Mouse (Mus musculus): ENCODE measurements around the gene Insm2. TPM values are rescaled to one million over a fixed set of nuclear protein-coding genes. Genes with fewer than 3 reads are reported as not detected.
"Not testable (repeated sequence)": the region's sequence is repeated elsewhere in the genome, so short reads cannot be mapped to it uniquely, and the experiment has no call there.

The Insm2 gene
- polyA plus RNA-seq, 1 experiment from 2014 or later = 0.69 TPM

GRCm38 (mm10) chr12:55586936-55587335 lies 12.3 kb upstream of the Insm2 start:
- not testable (repeated sequence) for H3K9ac ChIP-seq (ENCODE audit: low read length); ATAC-seq (ENCODE audit: insufficient read depth, low FRiP score, low TSS enrichment); H3K27me3 ChIP-seq (ENCODE audit: control insufficient read depth, insufficient read depth, low read length); H3K27ac ChIP-seq (ENCODE audit: low read depth, low read length); H3K4me1 ChIP-seq (ENCODE audit: control insufficient read depth, insufficient read depth, low read length); H3K9me3 ChIP-seq (ENCODE audit: control insufficient read depth, low read length); H3K36me3 ChIP-seq (ENCODE audit: control insufficient read depth, insufficient read depth, low read length); DNase-seq (ENCODE audit: low spot score); H3K4me3 ChIP-seq (ENCODE audit: low read depth, low read length); H3K4me2 ChIP-seq (ENCODE audit: low read depth)
- 59% methylated on average over 9 of the region's 9 CpGs for WGBS

- Histone ChIP-seq H3K27me3 (ENCODE audit: control insufficient read depth, insufficient read depth, low read length) (peaks cover 48% of the 10 kb centered on the region), H3K4me2 (ENCODE audit: low read depth) (peak overlapping the region; percentile 79), H3K9ac (ENCODE audit: low read length) (no peak overlapping the region), H3K36me3 (ENCODE audit: control insufficient read depth, insufficient read depth, low read length) (no peaks in the 10 kb centered on the region), H3K4me3 (ENCODE audit: low read depth, low read length) (peak overlapping the region; percentile 48), H3K9me3 (ENCODE audit: control insufficient read depth, low read length) (no peaks in the 10 kb centered on the region), H3K27ac (ENCODE audit: low read depth, low read length) (no peak overlapping the region), H3K4me1 (ENCODE audit: control insufficient read depth, insufficient read depth, low read length) (peaks cover 16% of the 10 kb centered on the region)
- no peak for DNase-seq (ENCODE audit: low spot score)
- WGBS = 6% methylated on average over 7 of the region's 7 CpGs
- ATAC-seq (ENCODE audit: insufficient read depth, low FRiP score, low TSS enrichment) = 0 out of 2 replicates have a peak, but pooled peaks have one; percentile 5
These were observed 715 bp upstream of the Insm2 start for GRCm38 (mm10) chr12:55598537-55598886.

GRCm38 (mm10) chr12:55599639-55600502 lies 644 bp downstream of the Insm2 start:
- Histone ChIP-seq H3K9me3 (ENCODE audit: control insufficient read depth, low read length) (no peaks in the 10 kb centered on the region), H3K4me1 (ENCODE audit: control insufficient read depth, insufficient read depth, low read length) (peaks cover 16% of the 10 kb centered on the region), H3K9ac (ENCODE audit: low read length) (no peak overlapping the region), H3K4me2 (ENCODE audit: low read depth) (peak overlapping the region; percentile 79), H3K4me3 (ENCODE audit: low read depth, low read length) (peak overlapping the region; percentile 48), H3K27me3 (ENCODE audit: control insufficient read depth, insufficient read depth, low read length) (peaks cover 48% of the 10 kb centered on the region), H3K27ac (ENCODE audit: low read depth, low read length) (no peak overlapping the region), H3K36me3 (ENCODE audit: control insufficient read depth, insufficient read depth, low read length) (no peaks in the 10 kb centered on the region)
- ATAC-seq (ENCODE audit: insufficient read depth, low FRiP score, low TSS enrichment) (0 out of 2 replicates have a peak, but pooled peaks have one; percentile 56), DNase-seq (ENCODE audit: low spot score) (peak; percentile 73)
- under 1% methylated on average over 98 of the region's 109 CpGs for WGBS

DNA sequence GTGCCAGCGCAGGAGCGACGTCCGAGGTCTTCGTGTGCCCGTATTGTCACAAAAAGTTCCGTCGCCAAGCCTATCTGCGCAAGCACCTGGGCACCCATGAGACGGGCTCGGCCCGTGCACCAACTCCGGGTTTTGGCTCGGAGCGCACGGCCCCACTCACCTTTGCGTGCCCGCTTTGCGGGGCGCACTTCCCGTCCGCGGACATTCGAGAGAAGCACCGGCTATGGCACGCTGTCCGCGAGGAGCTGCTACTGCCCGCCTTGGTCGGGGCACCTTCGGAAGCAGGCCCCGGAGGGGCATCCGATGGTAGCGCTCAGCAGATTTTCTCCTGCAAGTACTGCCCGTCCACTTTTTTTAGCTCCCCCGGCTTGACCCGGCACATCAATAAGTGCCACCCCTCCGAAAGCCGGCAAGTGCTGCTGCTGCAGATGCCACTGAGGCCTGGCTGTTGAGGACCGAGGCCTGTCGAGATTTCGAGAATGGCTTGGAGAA lies 1.3 kb downstream of the Insm2 start:
- Histone ChIP-seq H3K27me3 (ENCODE audit: control insufficient read depth, insufficient read depth, low read length) (peaks cover 48% of the 10 kb centered on the region), H3K9ac (ENCODE audit: low read length) (no peak overlapping the region), H3K4me3 (ENCODE audit: low read depth, low read length) (peak overlapping the region; percentile 48), H3K9me3 (ENCODE audit: control insufficient read depth, low read length) (no peaks in the 10 kb centered on the region), H3K27ac (ENCODE audit: low read depth, low read length) (no peak overlapping the region), H3K36me3 (ENCODE audit: control insufficient read depth, insufficient read depth, low read length) (no peaks in the 10 kb centered on the region), H3K4me2 (ENCODE audit: low read depth) (peak overlapping the region; percentile 79), H3K4me1 (ENCODE audit: control insufficient read depth, insufficient read depth, low read length) (peaks cover 16% of the 10 kb centered on the region)
- DNase-seq (ENCODE audit: low spot score) = no peak
- WGBS = 3% methylated on average over 42 of the region's 42 CpGs
- ATAC-seq (ENCODE audit: insufficient read depth, low FRiP score, low TSS enrichment) = no peak

GRCm38 (mm10) chr12:55604411-55604810 lies 5.2 kb downstream of the Insm2 start:
- no peak overlapping the region for H3K4me3 ChIP-seq (ENCODE audit: low read depth, low read length)
- no peak overlapping the region for H3K9ac ChIP-seq (ENCODE audit: low read length)
- peaks cover 10% of the 10 kb centered on the region for H3K4me1 ChIP-seq (ENCODE audit: control insufficient read depth, insufficient read depth, low read length)
- no peaks in the 10 kb centered on the region for H3K9me3 ChIP-seq (ENCODE audit: control insufficient read depth, low read length)
- no peaks in the 10 kb centered on the region for H3K36me3 ChIP-seq (ENCODE audit: control insufficient read depth, insufficient read depth, low read length)
- H3K4me2 ChIP-seq (ENCODE audit: low read depth) = no peak overlapping the region
- peaks cover 26% of the 10 kb centered on the region for H3K27me3 ChIP-seq (ENCODE audit: control insufficient read depth, insufficient read depth, low read length)
- ATAC-seq (ENCODE audit: insufficient read depth, low FRiP score, low TSS enrichment) (no peak), DNase-seq (ENCODE audit: low spot score) (no peak)
- no peak overlapping the region for H3K27ac ChIP-seq (ENCODE audit: low read depth, low read length)
- WGBS = 82% methylated on average over 3 of the region's 3 CpGs

GRCm38 (mm10) chr12:55607902-55608301 lies 8.7 kb downstream of the Insm2 start:
- no peaks in the 10 kb centered on the region for H3K9me3 ChIP-seq (ENCODE audit: control insufficient read depth, low read length)
- H3K4me2 ChIP-seq (ENCODE audit: low read depth) = no peak overlapping the region
- no peak overlapping the region for H3K9ac ChIP-seq (ENCODE audit: low read length)
- DNase-seq (ENCODE audit: low spot score) (no peak), ATAC-seq (ENCODE audit: insufficient read depth, low FRiP score, low TSS enrichment) (0 out of 2 replicates have a peak, but pooled peaks have one; percentile 38)
- no peaks in the 10 kb centered on the region; the same call in 1 of the 2 replicates for H3K4me1 ChIP-seq (ENCODE audit: control insufficient read depth, insufficient read depth, low read length)
- no peaks in the 10 kb centered on the region for H3K36me3 ChIP-seq (ENCODE audit: control insufficient read depth, insufficient read depth, low read length)
- WGBS = 29% methylated on average over 4 of the region's 4 CpGs
- H3K4me3 ChIP-seq (ENCODE audit: low read depth, low read length) = no peak overlapping the region
- no peaks in the 10 kb centered on the region for H3K27me3 ChIP-seq (ENCODE audit: control insufficient read depth, insufficient read depth, low read length)
- H3K27ac ChIP-seq (ENCODE audit: low read depth, low read length) = no peak overlapping the region

DNA sequence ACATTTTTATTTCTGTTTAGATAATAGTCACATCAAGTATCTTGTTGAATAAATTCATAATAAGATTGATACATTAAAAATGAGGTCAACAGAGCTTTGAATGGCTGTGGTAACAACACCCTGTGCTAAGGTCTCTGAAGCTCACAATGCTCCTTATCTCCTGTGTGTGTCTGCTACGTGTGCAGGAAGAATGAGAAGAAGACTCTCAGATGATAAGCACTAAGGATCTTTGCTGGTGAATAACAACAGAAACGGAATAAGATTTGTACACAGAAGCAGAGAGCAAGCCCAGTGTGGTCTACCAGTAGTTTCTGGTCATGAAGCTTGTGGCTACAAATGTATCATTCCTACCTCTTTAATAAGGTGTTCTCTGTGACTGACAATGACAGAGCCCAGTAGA lies 11.6 kb downstream of the Insm2 start:
- Histone ChIP-seq H3K4me2 (ENCODE audit: low read depth) (no peak overlapping the region), H3K27ac (ENCODE audit: low read depth, low read length) (no peak overlapping the region), H3K4me3 (ENCODE audit: low read depth, low read length) (no peak overlapping the region), H3K9me3 (ENCODE audit: control insufficient read depth, low read length) (no peaks in the 10 kb centered on the region), H3K36me3 (ENCODE audit: control insufficient read depth, insufficient read depth, low read length) (no peaks in the 10 kb centered on the region), H3K27me3 (ENCODE audit: control insufficient read depth, insufficient read depth, low read length) (no peaks in the 10 kb centered on the region), H3K4me1 (ENCODE audit: control insufficient read depth, insufficient read depth, low read length) (no peaks in the 10 kb centered on the region), H3K9ac (ENCODE audit: low read length) (no peak overlapping the region)
- 79% methylated on average over 2 of the region's 2 CpGs for WGBS
- ATAC-seq (ENCODE audit: insufficient read depth, low FRiP score, low TSS enrichment) (no peak), DNase-seq (ENCODE audit: low spot score) (no peak)

GRCm38 (mm10) chr12:55620321-55620720 lies 21.1 kb downstream of the Insm2 start:
- no peak overlapping the region for H3K27ac ChIP-seq (ENCODE audit: low read depth, low read length)
- no peak overlapping the region for H3K9ac ChIP-seq (ENCODE audit: low read length)
- H3K4me1 ChIP-seq (ENCODE audit: control insufficient read depth, insufficient read depth, low read length) = peaks cover 6% of the 10 kb centered on the region; the same call in 1 of the 2 replicates
- H3K27me3 ChIP-seq (ENCODE audit: control insufficient read depth, insufficient read depth, low read length) = no peaks in the 10 kb centered on the region
- no peak overlapping the region for H3K4me2 ChIP-seq (ENCODE audit: low read depth)
- H3K9me3 ChIP-seq (ENCODE audit: control insufficient read depth, low read length) = no peaks in the 10 kb centered on the region
- DNase-seq (ENCODE audit: low spot score) = no peak
- H3K36me3 ChIP-seq (ENCODE audit: control insufficient read depth, insufficient read depth, low read length) = no peaks in the 10 kb centered on the region
- WGBS = 76% methylated on average over 2 of the region's 2 CpGs
- H3K4me3 ChIP-seq (ENCODE audit: low read depth, low read length) = no peak overlapping the region
- no peak for ATAC-seq (ENCODE audit: insufficient read depth, low FRiP score, low TSS enrichment)

All from neural tube, embryonic 11.5 days (tissue).